Mouse (Mus musculus) kidney, adult 8-10 months (tissue): ENCODE measurements around the gene Swap70.
"Not testable (repeated sequence)": the region's sequence is repeated elsewhere in the genome, so short reads cannot be mapped to it uniquely, and the experiment has no call there.

Source experiments
- DNase-seq, 2 experiments: peaks; one replicate each; pipeline ENCODE4 v3.0.0; 2022

Swap70 gene

DNA sequence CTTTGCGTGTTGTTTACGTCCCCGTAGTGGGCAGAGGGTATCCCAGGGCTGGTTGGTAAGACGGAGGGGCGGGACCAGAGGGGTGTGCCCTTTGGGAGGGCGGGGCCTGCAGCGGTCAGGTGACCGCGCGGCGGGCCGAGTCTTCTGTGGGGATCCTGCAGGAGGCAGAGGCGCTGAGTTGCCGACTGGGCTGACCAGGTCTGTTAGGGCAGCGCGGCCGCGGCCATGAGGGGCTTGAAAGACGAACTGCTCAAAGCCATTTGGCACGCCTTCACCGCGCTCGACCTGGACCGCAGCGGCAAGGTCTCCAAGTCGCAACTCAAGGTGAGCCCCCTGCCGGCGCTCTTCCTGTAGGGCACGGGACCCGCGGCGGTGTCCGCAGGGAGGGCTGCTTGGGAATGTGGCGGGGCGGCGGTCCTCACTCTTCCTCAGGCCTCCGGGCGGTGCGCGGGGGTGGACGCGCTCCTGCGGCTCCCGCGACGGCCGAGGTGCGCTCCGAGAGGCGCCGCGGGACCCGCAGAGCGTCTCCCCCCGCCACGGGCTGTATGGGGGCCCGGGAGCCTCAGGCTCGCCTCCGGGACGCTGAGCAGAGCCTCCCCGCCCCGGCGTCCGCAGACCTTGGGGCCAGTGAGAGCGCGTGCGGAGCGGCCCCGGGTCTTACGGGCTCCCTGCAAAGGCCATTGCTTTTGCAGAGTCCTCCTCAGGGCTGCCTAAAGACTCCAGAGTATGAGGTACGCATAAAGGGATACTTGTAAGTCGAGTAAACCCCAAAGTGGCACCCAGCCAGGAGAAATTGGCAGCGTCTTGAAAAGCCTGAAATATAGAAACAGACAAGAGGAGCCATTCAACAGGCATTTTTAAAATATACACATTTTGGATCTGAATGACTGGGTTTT lies at the start of gene Swap70:
Gene Swap70, plus strand, starts transcription at position 126 of the 896 bp plus-strand sequence.
- DNase-seq: peak; percentile 87 to 91

GRCm38 (mm10) chr7:110179208-110179607 lies 42.3 kb upstream of the Swap70 start:
- no peak for DNase-seq

DNA sequence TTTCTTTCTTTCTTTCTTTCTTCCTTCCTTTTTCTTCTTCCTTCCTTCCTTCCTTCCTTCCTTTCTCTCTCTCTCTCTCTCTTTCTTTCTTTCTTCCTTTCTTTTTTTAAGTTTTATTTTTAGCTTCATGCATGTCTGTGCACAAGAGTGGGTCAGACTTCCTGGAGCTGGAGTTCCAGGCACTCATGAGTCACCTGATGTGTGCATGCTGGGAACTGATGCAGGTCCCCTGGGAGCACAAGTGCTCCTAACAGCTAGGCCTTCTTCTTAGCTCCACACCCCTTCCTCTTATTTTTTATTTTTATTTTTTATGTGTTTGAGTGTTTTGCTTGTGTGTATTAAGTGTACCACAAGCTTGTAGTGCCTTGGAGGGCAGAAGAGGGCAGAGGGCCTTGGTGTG lies 40.9 kb upstream of the Swap70 start:
- DNase-seq: no peak

DNA sequence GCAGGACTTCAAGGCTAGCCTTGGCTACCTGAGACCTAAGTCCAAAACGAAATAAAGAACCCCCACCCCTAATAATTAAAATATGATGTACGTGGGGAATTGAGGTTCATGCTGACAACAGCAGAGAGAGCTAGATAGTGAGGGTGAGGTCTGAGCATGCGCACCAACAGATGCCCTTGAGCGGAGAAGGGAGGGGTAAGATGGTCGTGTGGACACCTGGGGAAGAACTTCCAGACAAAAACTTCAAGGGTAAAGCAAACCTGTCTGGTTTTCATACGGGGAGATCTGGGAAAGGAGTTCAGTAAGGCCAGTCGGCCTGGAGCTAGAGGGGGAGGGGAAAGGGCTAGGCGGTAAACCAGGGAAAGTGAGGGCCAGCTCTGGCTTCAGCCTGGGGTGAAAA lies 40.1 kb upstream of the Swap70 start:
- DNase-seq: no peak

- no peak for DNase-seq
These were observed 36.9 kb upstream of the Swap70 start for GRCm38 (mm10) chr7:110184608-110185007.

GRCm38 (mm10) chr7:110189951-110190350 lies 31.6 kb upstream of the Swap70 start:
- DNase-seq: peak; percentile 67 to 72

DNA sequence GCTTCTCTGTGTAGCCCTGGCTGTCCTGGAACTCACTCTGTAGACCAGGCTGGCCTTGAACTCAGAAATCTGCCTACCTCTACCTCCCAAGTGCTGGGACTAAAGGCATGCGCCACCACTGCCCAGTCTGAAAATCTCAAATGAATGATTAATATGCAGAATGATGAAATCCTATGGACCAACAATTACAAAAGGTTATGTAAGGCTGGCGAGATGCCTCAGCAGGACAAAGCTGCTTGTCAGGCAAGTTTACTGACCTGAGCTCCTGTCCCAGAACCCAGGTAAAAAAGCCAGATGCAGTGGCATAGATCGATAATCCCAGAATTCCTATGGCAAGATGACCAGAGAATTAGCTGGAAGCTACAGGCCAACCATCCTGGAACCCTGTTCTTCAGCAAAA lies 28.3 kb upstream of the Swap70 start:
- DNase-seq: no peak

GRCm38 (mm10) chr7:110197176-110197575 lies 24.3 kb upstream of the Swap70 start:
- DNase-seq: no peak

DNA sequence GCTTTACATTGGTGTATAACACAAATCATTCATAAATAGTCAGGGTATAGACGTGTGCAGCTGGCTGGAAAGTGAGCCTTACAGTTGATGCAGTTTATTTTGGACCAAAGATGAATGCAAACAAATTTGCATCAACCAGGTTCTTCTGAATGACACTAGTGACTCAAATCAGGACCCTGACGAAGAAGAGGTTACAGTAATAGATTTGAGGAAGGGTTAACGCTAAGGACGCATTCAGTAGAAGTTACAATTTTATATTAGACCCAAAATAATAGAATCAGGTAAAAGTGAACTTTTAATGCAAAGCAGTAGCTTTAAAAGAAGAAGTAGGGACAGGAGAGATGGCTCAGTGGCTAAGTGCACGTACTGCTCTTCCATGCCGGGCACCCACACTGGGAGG lies 19.6 kb upstream of the Swap70 start:
- no peak for DNase-seq

DNA sequence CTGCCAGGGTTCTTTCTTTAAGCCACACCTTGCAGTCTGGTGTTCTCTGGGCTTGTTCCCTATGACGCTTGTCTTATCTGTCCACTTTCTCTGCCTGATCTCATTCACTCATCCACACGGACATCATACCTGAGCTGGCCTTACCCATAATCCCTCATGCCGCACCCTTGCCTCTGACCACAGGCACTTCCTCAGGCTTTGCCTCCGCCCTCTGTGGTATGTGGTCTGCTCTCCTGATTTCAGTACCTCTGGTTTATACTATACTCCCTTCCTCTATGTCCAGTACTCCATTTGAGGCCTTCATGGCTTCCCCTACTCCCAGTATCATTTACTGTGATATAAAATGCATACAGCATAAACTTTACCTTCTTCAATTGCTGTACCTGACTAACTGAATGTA lies 17.3 kb upstream of the Swap70 start:
- no peak for DNase-seq

DNA sequence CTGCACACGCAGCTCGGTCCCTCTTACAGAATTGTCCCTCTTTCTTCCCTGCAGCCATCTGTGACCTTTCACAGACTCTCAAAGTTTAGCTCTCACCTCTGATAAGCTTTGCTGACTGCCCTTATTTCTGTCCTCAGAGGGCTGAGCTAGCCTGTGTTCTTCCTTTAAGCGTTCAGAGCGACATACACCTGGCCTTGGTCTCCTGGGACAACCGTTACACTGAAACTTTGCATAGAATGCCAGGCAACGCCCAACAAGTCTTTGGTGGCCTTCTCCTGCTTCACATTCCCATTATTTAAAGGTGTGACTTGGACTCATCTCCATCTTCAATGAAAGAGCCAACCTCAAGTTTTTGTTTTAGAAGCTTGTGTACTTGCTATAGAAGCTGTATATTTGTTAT lies 13.2 kb upstream of the Swap70 start:
- DNase-seq: no peak

GRCm38 (mm10) chr7:110209422-110209821 lies 12.1 kb upstream of the Swap70 start:
- peak in 1 of 2 experiments; percentile 19 for DNase-seq

DNA sequence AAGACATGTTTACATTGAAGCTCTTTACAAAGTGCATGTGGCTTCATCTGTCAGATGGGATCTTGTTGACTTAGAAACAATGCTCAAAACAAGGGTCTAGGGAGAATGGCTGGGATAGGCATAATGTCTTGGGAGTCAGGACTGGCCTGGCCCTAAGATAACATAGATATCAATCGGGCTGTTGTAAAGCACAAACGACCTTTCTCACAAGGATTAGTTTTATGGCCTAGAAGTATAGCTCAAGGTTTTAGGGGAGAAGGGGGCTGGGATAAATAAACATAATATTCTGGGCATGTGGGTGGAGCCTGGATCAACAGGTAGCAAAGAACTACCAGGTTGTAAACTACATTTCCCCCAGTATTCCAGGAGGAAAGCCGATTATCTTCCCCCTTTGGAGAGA lies 10.5 kb upstream of the Swap70 start:
- no peak for DNase-seq

- no peak for DNase-seq
These were observed 6.6 kb upstream of the Swap70 start for GRCm38 (mm10) chr7:110214882-110215281.

DNA sequence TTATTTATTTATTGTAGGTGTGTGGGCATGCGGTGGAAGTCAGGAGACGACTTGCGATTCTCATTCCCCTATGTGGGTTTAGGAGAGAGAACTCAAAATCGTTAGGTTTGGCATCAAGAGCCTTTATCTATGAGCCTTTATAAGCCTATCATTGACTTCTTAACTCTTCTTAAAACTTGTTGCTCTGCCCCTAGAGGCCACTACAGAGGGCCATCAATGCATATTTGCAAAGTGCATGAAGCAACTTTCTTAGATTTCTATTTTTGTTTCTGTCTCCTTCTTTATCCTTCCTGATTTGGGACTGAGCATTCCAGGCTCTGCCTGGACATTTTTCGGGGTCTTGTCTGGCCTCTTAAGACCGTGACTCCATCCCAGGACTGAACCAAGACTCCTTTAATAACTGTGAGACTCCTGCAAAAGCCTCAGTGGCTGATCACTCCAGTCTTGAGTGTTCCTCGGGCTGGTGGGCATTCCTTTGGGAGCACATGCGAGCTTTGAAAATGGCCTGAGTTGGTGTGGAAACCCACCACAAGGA lies 393 bp upstream of the Swap70 start:
- peak in 1 of 2 experiments; percentile 23 for DNase-seq

DNA sequence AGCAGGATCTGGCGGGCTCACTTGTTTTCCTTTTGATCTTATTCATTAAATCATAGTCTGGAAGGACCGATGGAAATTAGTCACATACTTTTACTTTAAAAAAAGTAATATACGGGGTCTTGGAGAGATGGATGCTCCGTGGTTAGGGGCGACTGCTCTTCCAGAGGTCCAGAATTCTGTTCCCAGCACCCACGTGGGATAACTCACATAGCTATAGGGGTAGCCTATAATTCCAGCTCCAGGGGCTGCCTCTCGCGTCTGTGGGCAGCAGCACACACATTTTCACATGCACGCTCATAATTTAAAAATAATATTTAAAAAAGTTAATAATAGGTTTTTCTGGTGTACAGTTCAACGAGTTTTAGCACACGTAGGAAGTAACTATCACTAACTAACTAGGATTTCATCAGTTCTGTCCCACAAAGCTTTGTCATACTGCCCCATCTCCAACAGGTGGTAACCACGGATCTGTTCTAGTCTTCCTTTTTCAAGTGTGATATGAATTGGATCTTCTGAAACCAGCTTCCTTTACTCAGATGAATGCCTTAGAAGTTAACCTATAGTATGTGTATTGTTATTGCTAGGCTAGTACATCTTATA lies 1.2 kb downstream of the Swap70 start:
- no peak for DNase-seq

- DNase-seq: no peak
These were observed 2.4 kb downstream of the Swap70 start for GRCm38 (mm10) chr7:110223727-110224510.

DNA sequence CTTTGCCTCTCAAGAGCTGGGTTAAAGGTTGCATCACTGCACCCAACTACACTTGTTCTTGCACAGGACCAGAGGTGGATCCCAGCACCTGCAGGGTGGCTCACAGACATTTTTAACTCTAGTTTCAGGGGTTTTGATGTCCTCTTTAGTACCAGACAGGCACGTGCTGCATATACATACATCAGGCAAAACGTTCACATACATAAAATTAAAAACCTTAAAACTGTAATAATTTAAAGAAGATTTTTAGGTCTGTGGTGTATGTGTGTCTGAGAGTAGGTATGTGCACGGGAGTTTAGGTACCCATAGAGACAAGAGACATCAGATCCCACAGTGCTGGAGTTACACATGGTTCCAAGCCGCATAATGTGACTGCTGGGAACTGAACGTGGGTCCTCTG lies 5.0 kb downstream of the Swap70 start:
- DNase-seq: no peak

- no peak for DNase-seq
These were observed 8.5 kb downstream of the Swap70 start for GRCm38 (mm10) chr7:110229967-110230366.

DNA sequence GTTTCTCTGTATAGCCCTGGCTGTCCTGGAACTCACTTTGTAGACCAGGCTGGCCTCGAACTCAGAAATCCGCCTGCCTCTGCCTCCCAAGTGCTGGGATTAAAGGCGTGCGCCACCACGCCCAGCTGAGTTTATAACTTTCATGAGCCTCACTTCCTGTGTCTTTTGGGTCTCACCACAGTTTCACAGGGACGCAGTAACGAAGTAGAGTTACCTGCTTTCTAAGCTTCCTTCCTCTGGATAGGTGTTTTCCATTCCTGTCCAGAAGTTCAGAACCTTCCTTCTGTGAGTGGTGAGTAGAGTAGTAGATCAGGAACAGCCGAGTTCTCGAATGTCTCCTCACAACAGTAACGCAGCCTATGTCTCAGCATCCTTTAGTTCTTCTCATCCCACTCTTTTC lies 9.6 kb downstream of the Swap70 start:
- not testable (repeated sequence) for DNase-seq

GRCm38 (mm10) chr7:110236085-110236484 lies 14.6 kb downstream of the Swap70 start:
- no peak for DNase-seq

DNA sequence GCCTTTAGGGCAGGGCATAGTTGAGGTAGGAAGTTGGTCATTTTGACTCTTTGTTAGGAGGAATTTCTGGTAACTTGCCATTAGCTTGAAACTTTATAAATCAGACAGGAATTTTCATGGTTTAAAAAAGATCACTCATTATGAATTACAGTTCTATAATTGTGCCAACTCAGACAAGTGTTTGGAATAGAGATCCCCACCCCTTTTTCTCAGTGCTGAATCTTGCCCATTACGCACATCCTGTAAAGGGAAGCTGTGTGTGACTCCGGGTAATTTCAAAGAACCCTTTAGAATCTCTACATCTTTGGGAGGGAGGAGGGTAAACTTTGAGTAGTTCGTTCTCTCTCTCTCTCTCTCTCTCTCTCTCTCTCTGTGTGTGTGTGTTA lies 15.9 kb downstream of the Swap70 start:
- DNase-seq: peak in 1 of 2 experiments; percentile 53

DNA sequence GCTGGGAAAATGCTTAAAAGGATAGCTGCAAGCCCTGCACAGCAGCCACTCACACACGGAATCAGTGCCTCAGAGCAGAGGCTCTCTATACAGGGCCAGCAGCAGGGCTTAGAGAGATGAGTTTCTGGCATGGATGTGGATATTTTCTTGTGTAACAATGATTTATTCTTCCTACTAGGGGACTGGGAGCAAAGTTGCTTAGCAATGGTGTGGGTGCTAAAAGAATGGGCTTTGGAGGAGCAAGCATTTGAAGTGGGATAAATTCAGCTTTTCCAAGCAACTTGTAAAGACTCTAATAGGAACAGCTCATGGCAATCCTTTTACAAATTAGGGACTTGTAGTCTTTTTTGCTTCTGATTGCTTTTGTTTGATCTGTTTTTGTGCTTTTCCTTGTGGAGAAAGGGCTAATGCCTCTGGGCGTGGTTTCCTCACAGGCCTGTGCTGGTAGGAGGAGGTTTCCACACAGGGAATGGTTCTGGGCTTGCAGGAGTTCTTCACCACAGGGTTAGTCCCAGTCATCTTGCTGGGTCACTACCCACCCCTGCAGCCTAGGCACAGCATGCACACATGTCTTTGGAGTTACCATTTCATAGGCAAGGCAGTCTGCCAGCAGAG lies 16.4 kb downstream of the Swap70 start:
- no peak for DNase-seq
